Mouse (Mus musculus) kidney, adult 2 months (tissue): Measurements from ENCODE around the gene Acvr1. TPM values are rescaled to one million over a fixed set of nuclear protein-coding genes. Genes with fewer than 3 reads are reported as not detected.

Source experiments
- DNase-seq: peaks from one replicate; pipeline ENCODE4 v3.0.0; 2021
- H3K27ac ChIP-seq: fragments of 200-500 bp; 2 replicates; pipeline ENCODE4 v1.5.1; 2012; ENCODE audit warnings: low read depth, low read length, control low read depth, inconsistent platforms; ENCODE audit not compliant: insufficient read depth
- H3K27me3 ChIP-seq: fragments of 200-500 bp; replicated peaks from 2 replicates; pipeline ENCODE4 v1.6.1; 2012; ENCODE audit warnings: mild to moderate bottlenecking, moderate library complexity, low read length, inconsistent platforms; ENCODE audit not compliant: control insufficient read depth, insufficient read depth
- H3K36me3 ChIP-seq: fragments of 200-500 bp; 2 replicates; pipeline ENCODE4 v1.6.1; 2012; ENCODE audit warnings: mild to moderate bottlenecking, moderate library complexity, low read length, inconsistent platforms; ENCODE audit not compliant: control insufficient read depth, insufficient read depth
- H3K4me1 ChIP-seq: fragments of 200-500 bp; 2 replicates; pipeline ENCODE4 v1.6.1; 2011; ENCODE audit warnings: low read length; ENCODE audit not compliant: control insufficient read depth, insufficient read depth
- H3K4me3 ChIP-seq: fragments of 200-500 bp; 2 replicates; pipeline ENCODE4 v1.5.1; 2011; ENCODE audit warnings: mild to moderate bottlenecking, low read depth, low read length, control low read depth; ENCODE audit not compliant: insufficient read depth
- CTCF ChIP-seq: fragments of 200-500 bp; conservative IDR thresholded peaks from 2 replicates; pipeline ENCODE4 v1.5.1; 2011; ENCODE audit warnings: low read depth, mild to moderate bottlenecking, control low read depth, low read length, moderate library complexity, mixed read lengths; ENCODE audit not compliant: insufficient read depth, insufficient read length
- POLR2A ChIP-seq: fragments of 200-500 bp; IDR thresholded peaks from one replicate; pipeline ENCODE4 v1.6.1; 2011; ENCODE audit warnings: low read depth, low read length, control low read depth
- WGBS: fragments of 180-500 bp; shearing (Covaris S2); methylation state at CpG from one replicate; pipeline ENCODE4 v1.1.7; 2018; 5-methylcytosine and 5-hydroxymethylcytosine counted together
- polyA plus RNA-seq: library from polyadenylated mRNA; depleted of rRNA; stranded (reverse); fragments of >200 nt; gene quantifications from 2 replicates; pipeline ENCODE4 v1.2.3, GENCODE M21; 2012

The Acvr1 gene
- polyA plus RNA-seq, 1 experiment = 6.3 TPM

GRCm38 (mm10) chr2:58599639-58600038 lies 32.7 kb upstream of the Acvr1 start:
- H3K36me3 ChIP-seq = no peaks in the 10 kb centered on the region
- H3K4me1 ChIP-seq = no peaks in the 10 kb centered on the region
- no peak for TF ChIP-seq POLR2A
- TF ChIP-seq CTCF = no peak
- H3K27me3 ChIP-seq = no peaks in the 10 kb centered on the region
- WGBS = 95% methylated on average over 6 of the region's 6 CpGs
- H3K27ac ChIP-seq = no peak overlapping the region
- no peak for DNase-seq
- no peak overlapping the region for H3K4me3 ChIP-seq

- WGBS = 97% methylated on average over 3 of the region's 3 CpGs
- no peak for TF ChIP-seq CTCF
- TF ChIP-seq POLR2A = no peak
- Histone ChIP-seq H3K27ac (no peak overlapping the region), H3K27me3 (no peaks in the 10 kb centered on the region), H3K4me1 (no peaks in the 10 kb centered on the region), H3K36me3 (no peaks in the 10 kb centered on the region), H3K4me3 (no peak overlapping the region)
- no peak for DNase-seq
Measured at GRCm38 (mm10) chr2:58597556-58597955, 30.6 kb upstream of the Acvr1 start.

- TF ChIP-seq CTCF = no peak
- no peak for TF ChIP-seq POLR2A
- H3K36me3 ChIP-seq = no peaks in the 10 kb centered on the region
- 85% methylated on average over 17 of the region's 17 CpGs for WGBS
- H3K27me3 ChIP-seq = no peaks in the 10 kb centered on the region
- no peaks in the 10 kb centered on the region for H3K4me1 ChIP-seq
- H3K4me3 ChIP-seq = no peak overlapping the region
- H3K27ac ChIP-seq = no peak overlapping the region
- peak; percentile 4 for DNase-seq
Measured at GRCm38 (mm10) chr2:58596774-58597342, 29.9 kb upstream of the Acvr1 start.

GRCm38 (mm10) chr2:58595350-58595749 lies 28.4 kb upstream of the Acvr1 start:
- no peak for DNase-seq
- Histone ChIP-seq H3K4me1 (no peaks in the 10 kb centered on the region), H3K27me3 (no peaks in the 10 kb centered on the region), H3K36me3 (no peaks in the 10 kb centered on the region), H3K27ac (no peak overlapping the region), H3K4me3 (no peak overlapping the region)
- 46% methylated on average over 9 of the region's 9 CpGs for WGBS
- TF ChIP-seq CTCF (no peak), POLR2A (no peak)

GRCm38 (mm10) chr2:58590055-58590454 lies 23.1 kb upstream of the Acvr1 start:
- DNase-seq = no peak
- H3K36me3 ChIP-seq = no peaks in the 10 kb centered on the region
- no peaks in the 10 kb centered on the region for H3K27me3 ChIP-seq
- H3K27ac ChIP-seq = no peak overlapping the region
- H3K4me3 ChIP-seq = no peak overlapping the region
- no peaks in the 10 kb centered on the region for H3K4me1 ChIP-seq
- TF ChIP-seq CTCF (no peak), POLR2A (no peak)
- WGBS = 96% methylated on average over 1 of the region's 1 CpGs

- WGBS = 61% methylated on average over 4 of the region's 4 CpGs
- H3K36me3 ChIP-seq = no peaks in the 10 kb centered on the region
- no peak overlapping the region for H3K27ac ChIP-seq
- no peak overlapping the region for H3K4me3 ChIP-seq
- no peak for DNase-seq
- no peaks in the 10 kb centered on the region for H3K27me3 ChIP-seq
- no peak for TF ChIP-seq CTCF
- TF ChIP-seq POLR2A = no peak
- H3K4me1 ChIP-seq = no peaks in the 10 kb centered on the region
Measured at GRCm38 (mm10) chr2:58589637-58590036, 22.7 kb upstream of the Acvr1 start.

- Histone ChIP-seq H3K27me3 (no peaks in the 10 kb centered on the region), H3K4me1 (no peaks in the 10 kb centered on the region), H3K36me3 (no peaks in the 10 kb centered on the region), H3K27ac (no peak overlapping the region), H3K4me3 (no peak overlapping the region)
- no peak for TF ChIP-seq POLR2A
- TF ChIP-seq CTCF = no peak
- DNase-seq = no peak
- 82% methylated on average over 10 of the region's 10 CpGs for WGBS
Measured at GRCm38 (mm10) chr2:58586311-58586710, 19.4 kb upstream of the Acvr1 start.

GRCm38 (mm10) chr2:58574167-58574566 lies 7.2 kb upstream of the Acvr1 start:
- DNase-seq = peak; percentile 40
- 54% methylated on average over 2 of the region's 2 CpGs for WGBS
- TF ChIP-seq POLR2A (no peak), CTCF (no peak)

More at GRCm38 (mm10) chr2:58574167-58574566, 7.2 kb upstream of the Acvr1 start:
- H3K4me1 ChIP-seq = no peaks in the 10 kb centered on the region
- no peak overlapping the region for H3K4me3 ChIP-seq
- H3K27me3 ChIP-seq = no peaks in the 10 kb centered on the region
- H3K36me3 ChIP-seq = no peaks in the 10 kb centered on the region
- no peak overlapping the region for H3K27ac ChIP-seq
